Mouse (Mus musculus) fibroblast of lung, adult 2 months (primary cell): ENCODE results near the gene Rgs16.

Source experiments
- DNase-seq: peaks from one replicate; pipeline ENCODE4 v3.0.0-alpha.2; 2011; ENCODE audit warnings: low read depth

Rgs16 gene

GRCm38 (mm10) chr1:153721565-153722310, 18.4 kb upstream of the Rgs16 start:
- DNase-seq = no peak

GRCm38 (mm10) chr1:153723426-153723825, 16.7 kb upstream of the Rgs16 start:
- no peak for DNase-seq

GRCm38 (mm10) chr1:153726636-153727035, 13.5 kb upstream of the Rgs16 start:
- no peak for DNase-seq

GRCm38 (mm10) chr1:153729806-153730205, 10.3 kb upstream of the Rgs16 start:
- DNase-seq = no peak

- peak; percentile 49 for DNase-seq
Observed at GRCm38 (mm10) chr1:153730671-153731070, 9.5 kb upstream of the Rgs16 start.

- no peak for DNase-seq
Observed at GRCm38 (mm10) chr1:153733181-153733580, 7.0 kb upstream of the Rgs16 start.

- no peak for DNase-seq
Observed at GRCm38 (mm10) chr1:153734866-153735265, 5.3 kb upstream of the Rgs16 start.

- no peak for DNase-seq
Observed at GRCm38 (mm10) chr1:153736096-153736495, 4.1 kb upstream of the Rgs16 start.

GRCm38 (mm10) chr1:153737101-153738085, 2.8 kb upstream of the Rgs16 start:
- DNase-seq = no peak

GRCm38 (mm10) chr1:153739437-153740015, 623 bp upstream of the Rgs16 start:
- no peak for DNase-seq

- no peak for DNase-seq
Observed at GRCm38 (mm10) chr1:153740775-153741400, 739 bp downstream of the Rgs16 start.

GRCm38 (mm10) chr1:153741551-153742316, 1.6 kb downstream of the Rgs16 start:
- no peak for DNase-seq

GRCm38 (mm10) chr1:153742374-153743155, 2.4 kb downstream of the Rgs16 start:
- no peak for DNase-seq

- no peak for DNase-seq
Observed at GRCm38 (mm10) chr1:153746119-153746670, 6.0 kb downstream of the Rgs16 start.

GRCm38 (mm10) chr1:153746728-153747127, 6.6 kb downstream of the Rgs16 start:
- no peak for DNase-seq

GRCm38 (mm10) chr1:153747861-153748530, 7.8 kb downstream of the Rgs16 start:
- DNase-seq = no peak

GRCm38 (mm10) chr1:153748549-153748948, 8.4 kb downstream of the Rgs16 start:
- DNase-seq = no peak

GRCm38 (mm10) chr1:153749211-153749801, 9.2 kb downstream of the Rgs16 start, which contains the start of gene Rnasel:
Gene Rnasel, plus strand, starts transcription at chr1:153749426.
- DNase-seq = peak; percentile 61

- DNase-seq = no peak
Observed at GRCm38 (mm10) chr1:153750054-153750453, 9.9 kb downstream of the Rgs16 start.
